Mouse (Mus musculus) c-Kit-positive CD71-positive TER-119-negative erythroid progenitor cells, embryonic 14.5 days (primary cell): ENCODE measurements around the gene Reg1.
"Not testable (repeated sequence)": the region's sequence is repeated elsewhere in the genome, so short reads cannot be mapped to it uniquely, and the experiment has no call there.

Experiments used
- DNase-seq: peaks from one replicate; pipeline ENCODE4 v3.0.0-alpha.2; 2013; ENCODE audit warnings: low read depth

Reg1 gene

DNA sequence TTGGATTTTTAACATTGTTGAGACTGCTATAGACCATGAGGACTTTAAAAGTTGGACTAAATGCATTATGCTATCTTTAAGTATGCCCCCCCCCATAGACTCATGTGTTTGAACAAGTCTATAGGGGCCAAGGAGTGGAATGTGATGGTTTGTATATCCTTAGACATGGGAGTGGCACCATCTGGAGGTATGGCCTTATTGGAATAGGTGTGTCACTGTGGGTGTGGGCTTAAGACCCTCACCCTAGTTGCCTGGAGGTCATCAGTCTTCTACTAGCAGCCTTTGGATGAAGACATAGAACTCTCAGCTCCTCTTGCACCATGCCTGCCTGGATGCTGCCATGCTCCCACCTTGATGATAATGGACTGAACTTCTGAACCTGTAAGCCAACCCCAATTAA is at the start of gene Reg1:
Gene Reg1 (plus strand): TSS at position 301 of the 400 bp plus-strand sequence.
- DNase-seq, result not testable (repeated sequence)

DNA sequence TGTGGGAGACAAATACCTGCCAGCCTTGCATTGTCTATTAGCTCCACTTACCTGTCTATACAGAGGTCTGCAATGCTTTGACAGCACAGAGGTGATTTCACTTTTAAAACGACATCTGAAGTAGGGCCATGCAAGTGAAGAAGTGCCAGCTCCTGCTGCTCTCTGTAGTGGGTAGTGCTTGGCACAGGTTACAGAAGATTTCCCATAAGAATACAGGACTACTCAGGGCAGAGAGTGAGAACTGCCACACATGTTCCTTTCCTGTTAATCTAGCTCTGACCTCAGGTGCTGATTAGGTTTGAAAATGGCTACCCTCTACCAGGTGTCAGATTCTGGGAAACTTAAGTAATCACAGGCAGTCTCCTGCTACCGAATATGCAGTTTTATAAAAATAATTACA is 43.7 kb upstream of the Reg1 start, which contains the start of gene Reg3d:
Gene Reg3d (minus strand): TSS at position 101 of the 400 bp plus-strand sequence.
- DNase-seq, result no peak

GRCm38 (mm10) chr6:78380409-78380808 is 42.1 kb upstream of the Reg1 start, which contains the start of gene Reg3a:
Gene Reg3a, plus strand, starts transcription at chr6:78380709.
- DNase-seq, result no peak

- DNase-seq, result no peak
Observed at GRCm38 (mm10) chr6:78385609-78386008, 36.9 kb upstream of the Reg1 start.

- not testable (repeated sequence) for DNase-seq
Observed at GRCm38 (mm10) chr6:78395323-78395722, 27.2 kb upstream of the Reg1 start, which contains the start of gene Reg2. Gene Reg2, plus strand, starts transcription at chr6:78395623.

DNA sequence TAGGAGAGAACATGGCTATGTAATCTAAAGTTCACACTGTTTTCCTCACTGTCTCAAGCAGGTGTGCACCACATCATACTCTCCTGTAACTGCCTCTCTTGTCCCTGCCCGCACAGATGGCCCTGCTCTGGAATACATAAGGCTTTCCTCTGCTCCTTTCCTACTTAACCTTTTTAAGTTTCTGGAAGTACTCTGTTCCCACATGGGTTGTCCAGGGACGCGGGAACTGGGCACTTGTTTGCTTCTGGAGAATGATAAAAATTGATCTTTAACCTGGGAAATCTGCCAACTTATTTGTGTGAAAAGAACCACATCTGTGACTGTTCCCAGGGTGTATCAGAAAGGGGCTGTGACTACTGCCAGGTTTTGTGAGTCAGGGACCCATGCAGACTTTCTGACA is 3.0 kb downstream of the Reg1 start:
- DNase-seq, result no peak

DNA sequence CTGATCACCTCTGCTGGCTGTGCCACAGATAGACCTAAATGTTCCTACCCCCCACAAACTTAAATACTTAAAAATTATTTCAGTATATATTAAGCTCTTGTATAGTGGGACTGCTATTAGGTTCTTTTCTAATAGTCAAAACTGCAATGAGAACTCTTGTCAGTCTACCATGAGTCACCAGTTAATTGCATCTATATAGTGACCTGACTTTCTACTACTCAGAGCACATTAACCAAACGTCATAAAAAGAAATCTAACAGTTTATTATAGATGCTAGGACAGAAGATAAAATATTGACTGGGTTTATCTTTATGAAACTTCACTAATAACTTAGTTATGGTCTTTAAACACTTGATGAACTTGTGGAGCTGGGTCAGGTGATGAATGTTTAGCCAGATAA is 24.7 kb downstream of the Reg1 start:
- DNase-seq, result no peak

DNA sequence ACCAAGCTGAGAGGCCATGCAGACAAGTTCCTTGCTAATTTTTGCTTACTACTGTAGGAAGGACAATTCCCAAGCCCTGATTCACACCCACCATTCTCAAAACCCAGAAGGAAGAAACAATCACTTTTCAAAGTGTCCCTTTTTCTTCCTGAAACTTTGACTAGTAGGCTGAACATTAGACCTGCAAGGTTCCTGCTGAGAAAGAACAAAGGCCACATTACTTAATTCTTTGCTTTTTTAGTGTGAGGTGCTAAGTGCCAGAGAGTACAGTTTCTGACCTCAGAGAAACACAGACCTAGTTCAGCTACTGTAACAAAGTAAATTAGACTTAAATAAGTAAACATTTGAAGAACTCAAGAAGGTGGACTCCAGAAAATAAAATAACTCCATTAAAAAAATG is 25.9 kb downstream of the Reg1 start:
- DNase-seq, result no peak

DNA sequence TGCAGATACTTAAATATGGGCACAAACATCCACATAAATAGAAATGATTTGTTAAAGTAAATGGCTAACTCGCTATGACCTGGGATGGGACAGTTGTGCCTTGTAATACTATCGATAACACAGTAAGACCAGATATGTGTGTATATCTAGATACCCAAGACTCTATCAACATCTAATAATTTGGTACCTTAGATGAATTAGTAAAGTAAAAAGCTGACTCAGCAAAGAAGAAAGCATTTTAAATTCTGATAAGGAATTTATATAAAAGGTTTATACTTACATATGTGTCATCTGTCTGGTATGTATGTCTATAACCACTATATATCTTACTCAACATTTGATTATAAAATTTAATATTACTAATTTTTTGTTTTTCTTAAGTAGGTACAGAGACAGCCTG is 30.3 kb downstream of the Reg1 start:
- DNase-seq, result no peak

DNA sequence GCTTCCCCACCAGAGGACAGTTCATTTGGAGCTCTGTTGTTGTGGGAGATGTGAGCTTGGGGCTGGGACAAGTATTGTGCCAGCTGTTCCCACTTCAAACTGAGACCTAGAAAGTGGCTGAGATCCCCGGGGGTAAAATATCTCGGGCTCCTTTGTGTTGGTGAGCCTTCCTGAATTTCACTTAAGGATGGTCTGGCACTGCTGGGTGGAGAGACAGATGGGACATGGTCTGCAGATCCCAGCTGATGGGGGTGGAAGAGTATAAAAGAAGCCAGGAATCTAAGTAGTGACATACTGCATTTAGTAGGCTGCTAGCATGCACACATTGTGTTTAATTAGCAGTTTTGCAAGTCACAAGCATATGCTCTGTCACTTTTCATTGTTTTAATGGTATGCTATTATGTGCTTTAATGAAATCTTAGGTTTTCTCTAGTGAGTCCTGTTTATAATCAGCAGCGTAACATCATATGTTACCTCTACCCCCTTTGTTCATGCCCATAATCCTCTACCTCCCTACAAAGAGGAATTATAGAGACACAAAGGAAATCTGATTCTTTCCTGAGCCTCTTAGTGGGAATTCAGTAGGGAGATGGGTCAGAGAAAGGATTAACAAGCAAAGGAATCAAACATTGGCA is 37.8 kb downstream of the Reg1 start:
- no peak for DNase-seq

DNA sequence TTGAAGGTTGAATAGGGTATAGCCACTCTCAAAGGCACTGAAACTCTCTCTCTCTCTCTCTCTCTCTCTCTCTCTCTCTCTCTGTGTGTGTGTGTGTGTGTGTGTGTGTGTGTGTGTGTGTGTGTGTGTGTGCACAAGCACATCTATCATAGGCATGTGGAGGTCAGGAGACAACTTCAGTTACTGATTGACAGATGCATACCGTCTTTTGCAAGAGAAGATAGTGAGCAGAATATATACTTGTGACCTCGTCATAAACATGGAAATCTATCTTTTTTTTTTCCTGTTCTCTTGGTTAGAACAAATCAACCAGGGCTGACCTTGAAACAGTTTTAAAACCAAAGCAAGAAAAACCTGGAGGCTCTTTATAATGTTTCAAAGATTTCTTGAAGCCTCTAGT is 39.8 kb downstream of the Reg1 start:
- no peak for DNase-seq

DNA sequence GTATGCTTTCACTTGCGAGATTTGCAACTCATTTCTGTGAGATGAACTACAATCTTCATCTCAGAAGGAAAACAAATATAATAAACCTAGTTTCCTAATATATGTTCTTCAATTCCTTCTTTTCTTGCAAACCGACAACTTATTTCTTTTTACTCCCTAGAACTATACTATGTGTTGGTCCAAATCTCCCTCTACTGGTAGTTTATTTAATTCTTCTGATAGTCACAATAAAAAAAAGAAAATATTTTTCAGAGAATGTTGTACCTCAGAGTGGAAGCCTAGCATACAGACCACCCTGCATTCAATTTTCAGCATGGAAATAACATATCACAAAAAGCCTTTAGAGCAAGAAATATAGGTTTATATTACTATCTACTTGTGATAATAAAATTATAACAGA is 40.8 kb downstream of the Reg1 start:
- no peak for DNase-seq

GRCm38 (mm10) chr6:78468772-78469171 is 46.3 kb downstream of the Reg1 start, which contains the start of gene Reg3g:
Gene Reg3g, minus strand, starts transcription at chr6:78468872.
- DNase-seq, result no peak

DNA sequence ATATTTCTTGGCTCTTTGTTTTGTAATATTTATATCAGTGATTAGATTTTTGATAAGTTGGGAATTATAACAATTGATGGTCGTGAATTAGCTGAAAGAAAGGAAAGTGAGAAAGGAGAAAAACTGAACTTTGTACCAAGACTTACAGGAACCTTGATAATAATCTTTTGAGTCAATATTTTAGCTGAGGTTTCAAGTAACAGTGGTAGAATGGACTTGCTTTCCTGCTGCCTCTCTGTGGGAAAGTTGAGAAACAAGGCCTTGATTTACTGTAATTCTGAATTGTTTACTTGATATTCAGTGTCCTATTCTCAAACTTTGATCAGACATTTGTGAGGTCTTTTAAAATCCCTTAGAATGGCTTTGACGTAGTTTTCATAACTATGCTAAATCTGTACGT is 46.8 kb downstream of the Reg1 start:
- DNase-seq, result no peak
